Mouse (Mus musculus) left cerebral cortex, adult 18-20 months (tissue): ENCODE measurements around the gene Sycp3. TPM values are rescaled to one million over a fixed set of nuclear protein-coding genes. Genes with fewer than 3 reads are reported as not detected.
A peak's percentile ranks its signal among the peaks of the same experiment; 100 is the strongest.
"Not testable (repeated sequence)": the region's sequence is repeated elsewhere in the genome, so short reads cannot be mapped to it uniquely, and the experiment has no call there.

Source experiments
- DNase-seq, 2 experiments: peaks; one replicate each; pipeline ENCODE4 v3.0.0; 2021 to 2022; ENCODE audit warnings: low spot score in 2 of 2, mixed read lengths in 1 of 2
- total RNA-seq, 2 experiments: library from RNA; stranded (reverse); gene quantifications; 2 replicates each; pipeline ENCODE4 v1.2.3; 2021

Sycp3 gene
- total RNA-seq, 2 experiments from 2014 or later = 0.58 to 0.70 TPM

GRCm38 (mm10) chr10:88499993-88500392 is 40.6 kb downstream of the Sycp3 start:
- DNase-seq = no peak

DNA sequence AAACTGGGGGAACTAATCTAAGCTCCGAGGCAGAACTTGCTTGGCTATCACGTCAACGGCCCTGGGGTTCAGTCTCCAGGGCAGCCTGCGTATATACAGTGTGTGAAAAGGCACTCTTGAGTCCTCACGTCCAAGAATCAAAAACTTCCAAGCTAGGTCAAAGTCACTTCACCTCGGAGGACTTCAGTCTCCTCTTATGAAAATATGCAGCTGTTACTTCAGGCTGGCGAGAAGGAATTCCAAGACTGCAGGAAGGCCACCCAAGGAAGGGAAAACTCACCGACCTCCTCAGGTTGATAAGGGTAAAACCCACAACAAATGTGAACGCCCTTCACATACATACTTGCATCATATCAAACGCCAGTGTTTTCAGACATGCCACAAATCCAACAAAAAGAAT is 42.0 kb downstream of the Sycp3 start:
- no peak for DNase-seq

- peak in 1 of 2 experiments; percentile 11 for DNase-seq
Measured at GRCm38 (mm10) chr10:88501886-88502765, 42.8 kb downstream of the Sycp3 start.

DNA sequence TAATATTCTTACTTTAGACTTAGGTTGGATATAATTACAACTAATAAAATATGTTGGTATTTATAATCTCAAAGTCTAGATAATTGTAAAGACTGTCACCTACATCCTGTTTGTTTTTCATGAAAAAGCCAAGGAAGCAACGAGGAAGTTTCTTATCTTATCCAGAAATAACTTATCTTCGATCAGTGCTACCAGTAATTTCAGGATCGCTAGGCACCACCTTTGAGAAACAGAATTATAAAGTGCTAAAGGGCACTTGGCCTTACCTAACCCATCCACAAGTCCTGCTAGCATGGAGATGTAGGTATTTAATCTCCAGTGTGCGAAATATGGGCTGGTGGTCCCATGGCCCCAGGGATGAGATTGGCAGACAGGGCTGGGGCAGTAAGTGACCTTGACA is 43.5 kb downstream of the Sycp3 start:
- DNase-seq = no peak

DNA sequence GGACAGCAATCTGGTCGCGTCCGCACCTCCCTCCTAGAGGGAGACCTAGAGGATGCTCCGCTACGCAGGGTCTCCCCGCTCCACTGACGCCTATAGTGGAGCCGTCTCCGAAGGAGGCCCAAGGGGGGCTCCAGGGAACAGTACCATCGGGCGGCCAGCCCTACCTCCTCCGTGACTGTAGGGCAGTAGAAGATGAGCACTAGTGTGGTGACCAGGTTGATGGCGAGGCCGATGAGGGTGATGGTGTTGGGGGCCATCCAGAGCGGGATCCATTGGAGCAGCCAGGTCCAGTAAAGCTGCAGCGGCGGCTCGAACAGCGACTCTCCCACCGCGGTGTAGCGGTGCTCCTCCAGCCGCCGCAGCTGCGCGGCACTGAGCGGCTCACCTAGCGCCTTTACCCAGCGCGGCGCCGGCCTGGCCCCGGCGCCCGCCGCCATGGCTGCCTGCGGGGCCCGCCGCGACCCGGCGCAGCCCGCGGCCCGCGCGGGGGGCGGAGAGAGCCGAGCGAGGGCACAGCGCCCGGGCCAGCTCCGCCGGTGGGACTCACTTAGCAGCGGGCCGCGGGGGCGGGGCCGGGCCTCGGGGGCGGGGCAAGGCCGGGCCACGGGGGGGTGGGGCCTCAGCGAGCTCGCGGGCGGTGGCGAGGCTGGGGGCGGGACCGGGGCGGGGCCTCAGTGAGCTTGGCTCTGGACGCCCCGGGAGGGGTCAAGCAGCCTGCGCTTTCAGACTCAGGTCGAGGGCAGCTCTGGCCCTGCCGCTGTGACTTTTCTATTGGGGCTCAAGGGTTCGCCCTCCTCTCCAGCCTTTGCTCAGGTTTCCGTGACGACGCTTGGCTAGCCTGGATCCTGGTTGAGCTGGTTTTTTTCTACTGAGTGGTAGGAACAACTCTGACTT is 44.3 kb downstream of the Sycp3 start, which contains the start of gene Chpt1:
TSS of gene Chpt1 (minus strand) at position 653 of the 894 bp plus-strand sequence.
- peak; percentile 74 to 83 for DNase-seq

GRCm38 (mm10) chr10:88504481-88504880 is 45.1 kb downstream of the Sycp3 start:
- DNase-seq = no peak

- no peak for DNase-seq
Measured at GRCm38 (mm10) chr10:88505256-88505655, 45.9 kb downstream of the Sycp3 start.

DNA sequence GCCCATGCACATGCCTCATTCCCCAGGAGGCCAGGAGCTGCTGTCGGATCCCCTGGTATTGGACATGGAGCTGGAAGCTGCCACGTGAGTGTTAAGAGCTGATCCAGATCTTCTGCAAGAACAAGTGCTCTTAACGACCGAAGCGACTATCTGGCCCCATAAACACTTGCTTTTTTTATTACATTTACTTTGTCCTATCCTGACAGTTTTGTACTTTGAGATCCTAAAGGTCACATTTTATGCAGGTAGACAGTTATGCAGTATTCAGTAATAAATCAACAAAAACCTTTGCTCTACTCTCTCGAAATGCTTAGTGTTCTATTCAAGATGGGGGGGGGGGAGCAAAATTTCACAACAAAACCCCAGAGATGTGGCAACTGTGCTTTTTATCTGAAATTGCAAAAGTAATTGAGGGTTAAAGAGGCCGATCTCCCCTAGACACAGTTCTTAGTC is 48.3 kb downstream of the Sycp3 start:
- no peak for DNase-seq

DNA sequence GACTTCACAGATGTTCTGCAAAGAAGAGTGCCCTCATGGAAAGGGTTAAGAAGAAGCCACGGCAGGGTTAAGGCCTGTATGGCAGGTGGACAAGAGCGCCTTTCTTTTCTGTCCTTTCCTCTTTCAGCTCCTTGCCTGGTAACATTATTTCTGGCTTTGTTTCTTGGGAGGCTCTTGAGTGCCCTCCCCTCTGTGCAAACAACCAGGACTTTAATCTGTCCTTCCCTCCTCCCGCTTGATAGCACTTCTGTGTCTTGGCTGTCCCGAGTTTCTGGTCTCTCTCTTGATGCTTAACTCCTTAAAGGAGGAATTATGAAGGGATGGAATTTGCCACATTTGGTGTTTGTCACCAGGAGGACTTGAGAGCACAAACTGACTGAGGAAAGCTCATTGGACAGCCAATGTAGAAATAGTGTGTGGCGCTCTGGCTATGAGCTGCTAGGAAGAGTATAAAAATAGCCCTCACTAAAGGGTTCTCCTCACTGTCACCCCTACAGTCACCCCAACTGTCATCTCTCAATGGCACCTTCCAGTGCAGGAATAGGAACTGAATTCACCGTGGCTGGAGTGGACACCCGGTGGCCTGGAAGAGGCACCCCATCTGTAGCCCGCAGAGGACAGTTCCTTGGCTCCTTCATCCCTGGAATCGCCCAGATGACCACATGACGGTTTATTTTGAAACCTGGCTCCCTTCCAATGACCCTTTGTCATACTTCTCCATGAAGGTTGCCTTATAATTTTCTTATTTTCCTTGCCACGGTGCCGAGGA is 51.3 kb downstream of the Sycp3 start:
- no peak for DNase-seq

GRCm38 (mm10) chr10:88511355-88511754 is 52.0 kb downstream of the Sycp3 start:
- DNase-seq = no peak

GRCm38 (mm10) chr10:88513574-88514135 is 54.3 kb downstream of the Sycp3 start:
- no peak for DNase-seq

DNA sequence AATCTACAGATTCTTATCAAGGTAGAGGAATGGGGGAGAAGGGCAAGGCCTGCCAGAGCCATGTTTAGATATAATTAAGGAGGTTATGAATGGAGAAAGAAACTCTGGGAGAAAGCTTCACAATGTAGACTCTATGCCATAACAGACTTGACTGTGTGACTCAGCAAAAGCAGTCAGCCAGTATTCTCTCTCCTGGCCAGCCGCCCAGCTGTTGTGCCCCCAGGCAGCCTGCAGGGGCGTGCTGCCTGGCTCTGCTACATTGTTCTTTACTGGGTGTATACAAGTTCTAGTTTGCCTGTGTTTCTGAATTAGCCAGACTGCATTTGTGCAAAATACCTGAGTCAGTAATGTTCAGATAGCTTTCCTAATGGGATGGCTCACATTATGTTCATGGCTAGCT is 55.1 kb downstream of the Sycp3 start:
- DNase-seq = peak; percentile 31 to 48

DNA sequence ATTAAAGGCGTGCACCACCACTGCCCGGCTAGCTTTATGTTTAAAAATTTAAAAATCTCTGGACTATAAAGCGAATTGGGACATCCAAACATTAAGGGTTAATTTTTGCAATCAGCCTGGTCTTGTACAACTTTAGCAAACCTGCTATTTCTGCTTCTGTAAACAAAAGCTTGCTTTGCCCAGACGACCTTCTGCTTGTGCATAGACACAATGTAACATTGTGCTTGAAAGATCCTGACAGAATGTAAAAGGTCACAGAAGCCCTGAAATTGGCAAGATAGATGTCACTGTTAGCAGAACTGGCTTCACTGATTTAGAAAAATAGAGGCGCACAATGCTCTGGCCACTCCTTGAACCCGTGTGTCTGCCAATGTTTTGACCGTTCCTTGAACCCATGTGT is 55.7 kb downstream of the Sycp3 start:
- not testable (repeated sequence) for DNase-seq

DNA sequence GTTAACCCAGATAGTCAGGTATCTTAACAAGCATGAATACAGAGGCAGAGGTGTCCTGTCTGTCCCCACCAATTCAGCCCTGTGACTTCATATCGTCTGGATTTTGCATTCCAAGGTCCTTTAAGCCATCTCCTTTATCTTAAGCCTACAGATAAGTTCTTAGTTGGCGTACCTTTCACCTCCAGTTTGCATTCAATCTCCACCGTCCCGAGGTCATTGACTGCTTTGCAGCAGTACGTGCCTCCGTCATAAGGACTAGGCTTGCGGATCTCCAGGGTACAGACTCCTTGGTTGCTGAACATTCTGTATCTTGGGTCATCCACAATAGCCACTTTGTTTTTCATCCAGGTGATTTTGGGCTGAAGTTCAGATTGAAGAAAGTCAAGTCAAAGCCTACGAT is 63.4 kb downstream of the Sycp3 start:
- DNase-seq = no peak

Other genes with a start within 250 kb of the Sycp3 start
- 1 to 10 TPM; 1.6 TPM for gene Dram1, start 80.5 kb upstream of the Sycp3 start, total RNA-seq
- gene Gnptab, start 80.4 kb upstream of the Sycp3 start, total RNA-seq = 10 to 100 TPM; 67.8 to 71.8 TPM
- 10 to 100 TPM; 37.1 to 39.7 TPM for gene Chpt1, start 44.5 kb downstream of the Sycp3 start, total RNA-seq
- 1 to 10 TPM; 5.5 to 5.6 TPM for gene Mybpc1, start 145.6 kb downstream of the Sycp3 start, total RNA-seq
- gene Spic, start 225.4 kb downstream of the Sycp3 start, total RNA-seq = not detected